Mouse (Mus musculus) cerebellum, adult 18-20 months (tissue): ENCODE results near the gene Psmd1.

Experiments
- DNase-seq, 2 experiments: peaks; one replicate each; pipeline ENCODE4 v3.0.0; 2021

Gene Psmd1

GRCm38 (mm10) chr1:86062523-86062922 lies 1.7 kb upstream of the Psmd1 start:
- DNase-seq, result no peak

- no peak for DNase-seq
Measured at GRCm38 (mm10) chr1:86076565-86076964, 12.4 kb downstream of the Psmd1 start.

GRCm38 (mm10) chr1:86094413-86094812 lies 30.2 kb downstream of the Psmd1 start:
- no peak for DNase-seq

GRCm38 (mm10) chr1:86105054-86105453 lies 40.9 kb downstream of the Psmd1 start:
- DNase-seq, result no peak

GRCm38 (mm10) chr1:86111779-86112178 lies 47.6 kb downstream of the Psmd1 start, which contains the start of gene Htr2b:
TSS of gene Htr2b (minus strand) at chr1:86111970.
- peak; percentile 8 to 19 for DNase-seq

GRCm38 (mm10) chr1:86114141-86114540 lies 50.0 kb downstream of the Psmd1 start:
- DNase-seq, result no peak

- no peak for DNase-seq
Measured at GRCm38 (mm10) chr1:86119549-86119948, 55.4 kb downstream of the Psmd1 start.

GRCm38 (mm10) chr1:86126036-86126435 lies 61.8 kb downstream of the Psmd1 start:
- DNase-seq, result no peak

GRCm38 (mm10) chr1:86133337-86133736 lies 69.2 kb downstream of the Psmd1 start, which contains the start of gene Gm21972:
TSS of gene Gm21972 (plus strand) at chr1:86133637.
- DNase-seq, result no peak

- no peak for DNase-seq
Measured at GRCm38 (mm10) chr1:86135315-86135714, 71.1 kb downstream of the Psmd1 start.

- no peak for DNase-seq
Measured at GRCm38 (mm10) chr1:86141081-86141480, 76.9 kb downstream of the Psmd1 start.

GRCm38 (mm10) chr1:86143165-86143564 lies 79.0 kb downstream of the Psmd1 start:
- DNase-seq, result no peak

GRCm38 (mm10) chr1:86144001-86144944 lies 80.1 kb downstream of the Psmd1 start:
- no peak for DNase-seq

GRCm38 (mm10) chr1:86146293-86146692 lies 82.1 kb downstream of the Psmd1 start:
- no peak for DNase-seq

- no peak for DNase-seq
Measured at GRCm38 (mm10) chr1:86147557-86147956, 83.4 kb downstream of the Psmd1 start.

- no peak for DNase-seq
Measured at GRCm38 (mm10) chr1:86148161-86148560, 84.0 kb downstream of the Psmd1 start.

GRCm38 (mm10) chr1:86150929-86151328 lies 86.7 kb downstream of the Psmd1 start:
- no peak for DNase-seq

- DNase-seq, result no peak
Measured at GRCm38 (mm10) chr1:86151376-86151775, 87.2 kb downstream of the Psmd1 start.

GRCm38 (mm10) chr1:86152618-86153017 lies 88.4 kb downstream of the Psmd1 start:
- no peak for DNase-seq

- peak; percentile 93 to 99 for DNase-seq
Measured at GRCm38 (mm10) chr1:86154133-86154823, 90.1 kb downstream of the Psmd1 start, which contains the start of gene Armc9. TSS of gene Armc9 (plus strand) at chr1:86154780.

- no peak for DNase-seq
Measured at GRCm38 (mm10) chr1:86154824-86155164, 90.6 kb downstream of the Psmd1 start.

- no peak for DNase-seq
Measured at GRCm38 (mm10) chr1:86156075-86156474, 91.9 kb downstream of the Psmd1 start.

- no peak for DNase-seq
Measured at GRCm38 (mm10) chr1:86156595-86156994, 92.4 kb downstream of the Psmd1 start.

GRCm38 (mm10) chr1:86160059-86160458 lies 95.9 kb downstream of the Psmd1 start:
- no peak for DNase-seq
